Mouse (Mus musculus) CH12.LX (cell line): ENCODE results near the gene Micu1. TPM values are rescaled to one million over a fixed set of nuclear protein-coding genes. Genes with fewer than 3 reads are reported as not detected.

ENCODE experiments used
- DNase-seq: peaks from one replicate; pipeline ENCODE4 v3.0.0-alpha.2; 2013; ENCODE audit errors: extremely low read depth
- H3K27ac ChIP-seq: 2 replicates; pipeline ENCODE4 v1.5.1; 2012; ENCODE audit warnings: low read depth, mild to moderate bottlenecking, control low read depth, moderate library complexity; ENCODE audit not compliant: insufficient read depth
- H3K27me3 ChIP-seq: replicated peaks from 2 replicates; pipeline ENCODE3; 2012; ENCODE audit warnings: inconsistent platforms
- H3K36me3 ChIP-seq, 2 experiments: replicated peaks in 1 of 2; 2 replicates each; pipeline versions ENCODE3 to v1.6.1; 2012; ENCODE audit warnings: inconsistent platforms in 1 of 2, low read length in 1 of 2, mild to moderate bottlenecking in 1 of 2, mixed read lengths in 1 of 2, moderate library complexity in 1 of 2; ENCODE audit not compliant: control insufficient read depth in 1 of 2, insufficient read depth in 1 of 2
- H3K4me1 ChIP-seq, 2 experiments: 2 replicates each; pipeline ENCODE4 v1.6.1; 2012; ENCODE audit warnings: inconsistent platforms in 1 of 2, moderate library complexity in 1 of 2; ENCODE audit not compliant: insufficient read depth in 2 of 2, control insufficient read depth in 1 of 2
- H3K4me2 ChIP-seq: 2 replicates; pipeline ENCODE4 v1.6.1; 2012; ENCODE audit warnings: low read depth, mild to moderate bottlenecking, control low read depth; ENCODE audit not compliant: poor library complexity, insufficient read depth, severe bottlenecking
- H3K4me3 ChIP-seq, 3 experiments: fragments of 150-350 bp in 1 of 3; sonication (generic) in 1 of 3; replicated peaks in 1 of 3; 2 replicates each; pipeline versions ENCODE3 to v1.5.1; 2011 to 2012; ENCODE audit warnings: low read depth in 2 of 3, low read length in 2 of 3, mild to moderate bottlenecking in 2 of 3, moderate library complexity in 2 of 3, control low read depth in 1 of 3, improper control_type of control experiment in 1 of 3, inconsistent platforms in 1 of 3, mixed read lengths in 1 of 3; ENCODE audit not compliant: poor library complexity in 1 of 3
- H3K79me2 ChIP-seq: replicated peaks from 2 replicates; pipeline ENCODE4 v1.6.1; 2012; ENCODE audit warnings: mild to moderate bottlenecking, moderate library complexity; ENCODE audit not compliant: control insufficient read depth, poor library complexity, insufficient read depth, severe bottlenecking; ENCODE audit errors: extremely low read depth
- H3K9ac ChIP-seq: 2 replicates; pipeline ENCODE4 v1.6.1; 2012; ENCODE audit warnings: low read depth, mild to moderate bottlenecking, control low read depth, moderate library complexity; ENCODE audit not compliant: insufficient read depth
- H3K9me3 ChIP-seq: replicated peaks from 2 replicates; pipeline ENCODE3; 2012; ENCODE audit warnings: low read length, inconsistent platforms, mixed read lengths
- BHLHE40 ChIP-seq: IDR thresholded peaks from 2 replicates; pipeline ENCODE4 v1.6.1; 2011; ENCODE audit warnings: mild to moderate bottlenecking, low read depth, low read length, improper control_type of control experiment
- CHD1 ChIP-seq: IDR thresholded peaks from 2 replicates; pipeline ENCODE4 v1.6.1; 2012; ENCODE audit warnings: low read depth, low read length, improper control_type of control experiment, inconsistent platforms
- CHD2 ChIP-seq: IDR thresholded peaks from 2 replicates; pipeline ENCODE4 v1.6.1; 2011; ENCODE audit warnings: low read length, improper control_type of control experiment
- CTCF ChIP-seq, 2 experiments: IDR thresholded peaks in 1 of 2; conservative IDR thresholded peaks in 1 of 2; 2 replicates each; pipeline ENCODE4 v1.5.1; 2011 to 2012; ENCODE audit warnings: low read depth in 2 of 2, low read length in 2 of 2, improper control_type of control experiment in 1 of 2, inconsistent platforms in 1 of 2, mild to moderate bottlenecking in 1 of 2, moderate library complexity in 1 of 2
- E2F4 ChIP-seq: IDR thresholded peaks from 2 replicates; pipeline ENCODE4 v1.6.1; 2011; ENCODE audit warnings: low read depth, low read length, improper control_type of control experiment; ENCODE audit not compliant: insufficient replicate concordance
- EP300 ChIP-seq: IDR thresholded peaks from 2 replicates; pipeline ENCODE4 v1.6.1; 2011; ENCODE audit warnings: low read length, improper control_type of control experiment
- ETS1 ChIP-seq: conservative IDR thresholded peaks from 2 replicates; pipeline ENCODE4 v1.6.1; 2012; ENCODE audit warnings: low read depth, mild to moderate bottlenecking, inconsistent platforms, low read length, improper control_type of control experiment, moderate library complexity
- GABPA ChIP-seq: IDR thresholded peaks from 2 replicates; pipeline ENCODE4 v1.6.1; 2012; ENCODE audit warnings: low read depth, low read length, improper control_type of control experiment, inconsistent platforms; ENCODE audit not compliant: insufficient replicate concordance
- HCFC1 ChIP-seq: IDR thresholded peaks from 2 replicates; pipeline ENCODE4 v1.6.1; 2012; ENCODE audit warnings: low read depth, mild to moderate bottlenecking, inconsistent platforms, low read length, improper control_type of control experiment
- JUN ChIP-seq: IDR thresholded peaks from 2 replicates; pipeline ENCODE4 v1.6.1; 2011; ENCODE audit warnings: low read depth, mild to moderate bottlenecking, low read length, improper control_type of control experiment, moderate library complexity; ENCODE audit not compliant: insufficient read depth
- JUND ChIP-seq: conservative IDR thresholded peaks from 2 replicates; pipeline ENCODE4 v1.6.1; 2011; ENCODE audit warnings: low read depth, low read length, improper control_type of control experiment
- KAT2A ChIP-seq: IDR thresholded peaks from 2 replicates; pipeline ENCODE4 v1.6.1; 2012; ENCODE audit warnings: low read length, improper control_type of control experiment, inconsistent platforms; ENCODE audit not compliant: insufficient replicate concordance
- MAFK ChIP-seq: IDR thresholded peaks from 2 replicates; pipeline ENCODE4 v1.6.1; 2011; ENCODE audit warnings: low read length, improper control_type of control experiment; ENCODE audit not compliant: insufficient replicate concordance
- MAZ ChIP-seq: IDR thresholded peaks from 2 replicates; pipeline ENCODE4 v1.6.1; 2012; ENCODE audit warnings: low read depth, mild to moderate bottlenecking, inconsistent platforms, low read length, improper control_type of control experiment, moderate library complexity
- MXI1 ChIP-seq: IDR thresholded peaks from 2 replicates; pipeline ENCODE4 v1.6.1; 2011; ENCODE audit warnings: mild to moderate bottlenecking, low read depth, low read length, improper control_type of control experiment
- MYC ChIP-seq: IDR thresholded peaks from 2 replicates; pipeline ENCODE4 v1.6.1; 2011; ENCODE audit warnings: low read depth, mild to moderate bottlenecking, improper control_type of control experiment, low read length
- NELFE ChIP-seq: IDR thresholded peaks from 2 replicates; pipeline ENCODE4 v1.6.1; 2011; ENCODE audit warnings: low read depth, low read length, improper control_type of control experiment
- NRF1 ChIP-seq: IDR thresholded peaks from 2 replicates; pipeline ENCODE4 v1.6.1; 2014; ENCODE audit warnings: low read depth, mild to moderate bottlenecking, inconsistent platforms, low read length, improper control_type of control experiment, moderate library complexity
- PAX5 ChIP-seq: IDR thresholded peaks from 2 replicates; pipeline ENCODE4 v1.6.1; 2012; ENCODE audit warnings: low read length, inconsistent platforms, mixed read lengths
- POLR2A ChIP-seq: IDR thresholded peaks from 2 replicates; pipeline ENCODE4 v1.6.1; 2011; ENCODE audit warnings: low read depth, mild to moderate bottlenecking, improper control_type of control experiment, low read length
- POLR2AphosphoS2 ChIP-seq: IDR thresholded peaks from 2 replicates; pipeline ENCODE4 v1.6.1; 2011; ENCODE audit warnings: low read depth, low read length, improper control_type of control experiment
- RCOR1 ChIP-seq: conservative IDR thresholded peaks from 2 replicates; pipeline ENCODE4 v1.6.1; 2012; ENCODE audit warnings: low read depth, mild to moderate bottlenecking, inconsistent platforms, low read length, improper control_type of control experiment
- SMC3 ChIP-seq: IDR thresholded peaks from 2 replicates; pipeline ENCODE4 v1.6.1; 2011; ENCODE audit warnings: low read depth, low read length, improper control_type of control experiment
- TCF12 ChIP-seq: IDR thresholded peaks from 2 replicates; pipeline ENCODE4 v1.6.1; 2014; ENCODE audit warnings: low read depth, mild to moderate bottlenecking, inconsistent platforms, low read length, improper control_type of control experiment
- ZC3H11A ChIP-seq: IDR thresholded peaks from 2 replicates; pipeline ENCODE4 v1.6.1; 2012; ENCODE audit warnings: low read depth, mild to moderate bottlenecking, inconsistent platforms, low read length, improper control_type of control experiment
- ZKSCAN1 ChIP-seq: IDR thresholded peaks from 2 replicates; pipeline ENCODE4 v1.6.1; 2012; ENCODE audit warnings: low read depth, inconsistent platforms, low read length, improper control_type of control experiment, borderline replicate concordance
- ZMIZ1 ChIP-seq: IDR thresholded peaks from 2 replicates; pipeline ENCODE4 v1.6.1; 2012; ENCODE audit warnings: low read depth, mild to moderate bottlenecking, inconsistent platforms, low read length, improper control_type of control experiment
- ZNF384 ChIP-seq: IDR thresholded peaks from 2 replicates; pipeline ENCODE4 v1.6.1; 2012; ENCODE audit warnings: low read depth, low read length, improper control_type of control experiment, inconsistent platforms
- dilution Hi-C: fragments of 300-500 bp; cut with MboI; formaldehyde crosslinking; loops from 2 replicates; pipeline ENCODE4 v1.14.3; 2020; ENCODE audit warnings: low sequenced_read_pairs; ENCODE audit not compliant: extremely low pct_unique_long_range_greater_than_20kb, extremely low pct_ligation_motif_present
- in situ Hi-C: fragments of 300-500 bp; cut with MboI; formaldehyde crosslinking; loops from 3 replicates; pipeline ENCODE4 v1.14.3; 2019; ENCODE audit warnings: low sequenced_read_pairs, low pct_ligation_motif_present, low pct_unique_long_range_greater_than_20kb, mixed read lengths
- polyA plus RNA-seq: library from polyadenylated mRNA; unstranded; fragments of >175 nt; gene quantifications from 2 replicates; pipeline ENCODE4 v1.2.1, GENCODE M21; 2012; ENCODE audit warnings: low read depth; ENCODE audit not compliant: insufficient read length
- total RNA-seq, 2 experiments: library from RNA; depleted of rRNA; stranded (reverse); fragments of 300-350 nt in 1 of 2; fragments of >200 nt in 1 of 2; gene quantifications; 2 replicates each; pipeline ENCODE4 v1.2.3; 2012 to 2014

Gene Micu1
- total and polyA plus RNA-seq, 3 experiments: 23.1 to 37.1 (median 29.3) TPM

- no peak overlapping the region for H3K4me2 ChIP-seq
- no peak overlapping the region for H3K27ac ChIP-seq
- H3K36me3 ChIP-seq: peaks cover 4 to 60% of the 10 kb centered on the region in 2 experiments
- no peak for DNase-seq
- in situ Hi-C loops (no loop called here), dilution Hi-C loops (no loop called here)
- no peak overlapping the region for H3K9ac ChIP-seq
- H3K4me3 ChIP-seq: no peak overlapping the region
- H3K79me2 ChIP-seq: no peaks in the 10 kb centered on the region
- TF ChIP-seq POLR2AphosphoS2 (no peak), JUN (no peak), CHD1 (no peak), EP300 (no peak), BHLHE40 (no peak), ZMIZ1 (no peak), ZNF384 (no peak), CHD2 (no peak), CTCF (conservative IDR thresholded peaks at IDR 0.05 in 1 of 2, IDR thresholded peaks at IDR 0.05 in 1 of 2; ENCODE audit: low read depth in 2 of 2, low read length in 2 of 2) (no peak), TCF12 (no peak), SMC3 (no peak), POLR2A (no peak), JUND (no peak), E2F4 (no peak), MXI1 (no peak), HCFC1 (no peak)
- peaks cover 0 to 15% of the 10 kb centered on the region in 2 experiments; a peak in 3 of 4 replicates for H3K4me1 ChIP-seq
- no peaks in the 10 kb centered on the region for H3K9me3 ChIP-seq
- no peaks in the 10 kb centered on the region for H3K27me3 ChIP-seq
Observed at GRCm38 (mm10) chr10:59791896-59792295, 89.6 kb downstream of the Micu1 start.

- no peak overlapping the region for H3K4me3 ChIP-seq
- peaks cover 4 to 59% of the 10 kb centered on the region in 2 experiments for H3K36me3 ChIP-seq
- H3K9me3 ChIP-seq: no peaks in the 10 kb centered on the region
- DNase-seq: no peak
- H3K4me2 ChIP-seq: no peak overlapping the region
- no peaks in the 10 kb centered on the region for H3K79me2 ChIP-seq
- H3K27ac ChIP-seq: no peak overlapping the region
- no peak overlapping the region for H3K9ac ChIP-seq
- TF ChIP-seq NRF1: no peak
- TF ChIP-seq MAFK: no peak
- no peak for TF ChIP-seq CHD2
- no peak for TF ChIP-seq KAT2A
- no peak for TF ChIP-seq MYC
- no peak for TF ChIP-seq RCOR1
- no peak for TF ChIP-seq ETS1
- no peak for TF ChIP-seq GABPA
- TF ChIP-seq ZKSCAN1: no peak
- no peak for TF ChIP-seq E2F4
- TF ChIP-seq CTCF (conservative IDR thresholded peaks at IDR 0.05 in 1 of 2, IDR thresholded peaks at IDR 0.05 in 1 of 2; ENCODE audit: low read depth in 2 of 2, low read length in 2 of 2): no peak
- TF ChIP-seq CHD1: no peak
- no peak for TF ChIP-seq POLR2A
- no peak for TF ChIP-seq PAX5
- no peak for TF ChIP-seq MAZ
- TF ChIP-seq ZC3H11A: no peak
- TF ChIP-seq NELFE: no peak
- TF ChIP-seq, all 38 proteins: peak for 0
- dilution Hi-C loops: no loop called here
- no peaks in the 10 kb centered on the region for H3K27me3 ChIP-seq
- H3K4me1 ChIP-seq: peaks cover 0 to 15% of the 10 kb centered on the region in 2 experiments; a peak in 3 of 4 replicates
- in situ Hi-C loops: no loop called here
Observed at GRCm38 (mm10) chr10:59792575-59793176, 90.4 kb downstream of the Micu1 start.
